Mouse (Mus musculus): ENCODE data around the gene Fam83d.

The Fam83d gene

DNA sequence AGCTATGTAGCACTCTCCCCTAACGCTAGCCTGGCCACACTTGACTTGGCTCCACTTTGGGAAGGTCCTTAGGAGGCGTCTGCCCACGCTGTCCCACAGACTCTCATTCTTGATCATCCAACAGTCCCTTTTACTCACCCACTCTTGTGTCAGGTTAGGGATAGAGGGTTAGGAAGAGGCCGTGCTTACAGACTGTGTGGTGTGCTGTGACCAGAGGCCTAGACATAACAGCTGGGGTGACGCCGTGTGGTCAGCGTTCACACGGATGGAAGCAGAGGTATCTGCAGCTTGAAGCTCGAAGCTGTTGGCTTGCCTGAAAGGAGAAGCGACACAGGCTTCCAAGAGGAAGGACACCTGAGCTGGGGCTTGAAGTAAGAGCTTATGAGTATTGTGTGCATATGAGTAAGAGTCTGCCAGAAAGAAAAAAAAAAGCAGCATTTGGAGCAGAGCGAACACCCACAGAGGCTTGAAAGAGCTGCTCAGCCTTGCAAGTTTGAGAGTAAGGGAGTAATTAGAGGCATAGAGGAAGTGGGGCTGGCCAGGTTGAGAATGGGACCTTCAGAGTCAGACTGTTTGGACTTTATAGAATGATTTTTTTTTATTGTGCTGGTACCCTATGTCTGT lies 24.3 kb upstream of the Fam83d start:
- DNase-seq (ENCODE audit: extremely low spot score, low read depth, low spot score), result no peak

DNA sequence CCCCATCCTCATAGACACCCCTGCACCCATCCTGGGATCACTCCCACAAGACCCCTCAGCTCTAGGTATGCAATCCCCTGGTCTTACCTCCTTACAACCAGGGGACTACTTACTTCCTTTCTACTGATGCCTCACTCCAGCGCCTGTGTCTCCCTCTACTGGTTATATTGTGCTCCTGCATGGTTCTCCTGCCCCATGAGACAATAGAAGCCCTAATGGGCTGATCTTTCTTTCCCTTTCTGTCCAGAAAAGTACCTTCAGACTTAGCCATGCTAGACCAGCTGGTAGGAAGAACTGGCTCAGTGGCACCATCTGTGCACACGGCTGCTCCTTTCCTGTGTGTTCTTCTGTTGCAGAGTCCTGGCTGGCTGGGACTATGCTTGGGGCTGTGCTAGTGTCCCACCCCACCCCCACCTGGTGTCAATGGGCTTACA lies 22.8 kb upstream of the Fam83d start:
- no peak for DNase-seq (ENCODE audit: extremely low spot score, low read depth, low spot score)

DNA sequence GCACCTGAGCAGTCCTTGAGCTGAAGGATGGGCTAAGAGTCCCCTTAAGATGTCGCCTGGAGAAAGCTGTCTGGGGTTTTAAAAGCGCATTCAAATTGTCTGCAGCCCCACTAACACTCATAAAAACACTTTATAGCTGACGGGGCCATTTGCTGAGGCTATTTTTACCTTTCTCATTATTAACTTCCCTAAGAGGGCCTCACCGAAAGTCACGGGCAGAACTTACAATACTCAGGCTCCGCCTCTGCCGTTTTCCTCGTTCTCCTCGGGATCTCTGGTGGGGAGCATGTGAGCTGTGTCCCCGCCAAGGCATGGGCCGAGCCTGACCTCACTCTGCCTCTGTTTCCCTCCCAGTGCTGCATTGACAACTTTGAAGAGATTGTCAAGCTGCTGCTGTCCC lies 21.7 kb upstream of the Fam83d start:
- DNase-seq (ENCODE audit: extremely low spot score, low read depth, low spot score), result no peak

DNA sequence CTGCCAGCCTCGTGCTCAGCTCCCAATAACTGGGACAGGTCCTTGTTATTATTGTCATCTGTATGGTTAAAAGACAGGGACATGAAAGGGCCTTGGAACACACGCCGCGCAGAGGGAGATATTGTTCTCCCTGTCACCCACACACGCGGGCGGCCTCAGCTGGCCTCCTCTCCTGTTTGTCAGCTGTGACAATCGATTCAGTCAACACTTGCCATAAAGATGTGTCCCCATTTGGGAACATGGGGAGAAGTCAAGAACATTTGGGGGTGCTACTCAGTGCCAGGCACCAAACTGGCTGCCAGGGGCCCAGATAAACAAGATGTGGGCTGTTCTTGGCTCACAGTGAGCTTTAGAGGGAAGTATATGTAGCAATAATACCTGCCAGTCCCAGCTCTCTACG lies 18.5 kb upstream of the Fam83d start:
- DNase-seq (ENCODE audit: extremely low spot score, low read depth, low spot score), result no peak

DNA sequence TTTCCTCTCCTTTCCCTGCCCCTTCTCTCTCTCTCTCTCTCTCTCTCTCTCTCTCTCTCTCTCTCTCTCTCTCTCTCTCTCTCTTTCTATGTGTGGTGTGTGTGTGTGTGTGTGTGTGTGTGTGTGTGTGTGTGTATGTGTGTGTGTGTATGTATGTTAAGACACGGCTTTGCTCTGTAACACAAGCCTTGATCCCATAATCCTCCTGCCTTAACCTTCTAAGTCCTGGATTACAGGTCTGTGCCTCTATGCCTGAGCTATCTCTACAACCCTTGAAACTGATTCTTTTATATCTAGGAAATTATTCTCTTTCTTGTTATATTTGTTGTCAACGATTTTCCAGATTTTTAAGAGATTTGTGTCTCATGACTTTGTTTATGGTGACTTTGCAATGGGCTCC lies 7.7 kb upstream of the Fam83d start:
- DNase-seq (ENCODE audit: extremely low spot score, low read depth, low spot score), result no peak

DNA sequence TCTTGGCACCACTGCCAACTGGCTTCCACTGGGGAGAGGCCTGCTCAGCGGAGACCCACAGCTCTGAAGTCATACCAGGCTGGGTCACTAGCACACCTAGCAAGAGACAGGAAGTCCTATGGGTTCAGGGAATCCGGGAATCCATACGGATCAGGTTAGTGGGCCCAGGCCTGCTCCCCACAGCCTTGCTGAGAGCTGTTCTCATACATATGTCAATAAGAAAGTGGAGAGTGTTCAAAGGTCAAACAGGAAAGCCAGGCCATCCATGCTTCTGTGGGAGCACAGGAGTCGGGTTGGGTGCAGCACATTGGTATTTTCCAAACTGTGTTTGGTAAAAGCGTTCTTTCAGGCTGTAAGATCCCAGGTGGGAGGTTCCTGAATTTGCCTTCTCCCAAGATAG lies 5.6 kb upstream of the Fam83d start:
- DNase-seq (ENCODE audit: extremely low spot score, low read depth, low spot score), result no peak

DNA sequence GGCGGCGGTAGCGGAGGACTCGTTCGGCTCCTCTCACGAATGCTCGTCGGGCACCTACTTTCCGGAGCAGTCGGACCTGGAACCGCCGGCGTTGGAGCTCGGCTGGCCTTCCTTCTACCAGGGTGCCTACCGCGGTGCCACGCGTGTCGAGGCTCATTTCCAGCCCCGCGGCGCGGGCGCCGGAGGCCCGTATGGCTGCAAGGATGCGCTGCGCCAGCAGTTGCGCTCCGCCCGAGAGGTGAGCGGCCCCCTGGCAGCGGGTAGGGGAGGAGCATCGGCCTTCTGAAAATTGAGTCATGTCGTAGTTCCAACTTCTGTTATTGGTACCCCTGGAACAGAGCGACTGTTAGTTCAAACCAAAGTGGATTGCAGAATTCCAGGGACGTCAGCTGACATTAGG lies 457 bp downstream of the Fam83d start:
- no peak for DNase-seq (ENCODE audit: extremely low spot score, low read depth, low spot score)

DNA sequence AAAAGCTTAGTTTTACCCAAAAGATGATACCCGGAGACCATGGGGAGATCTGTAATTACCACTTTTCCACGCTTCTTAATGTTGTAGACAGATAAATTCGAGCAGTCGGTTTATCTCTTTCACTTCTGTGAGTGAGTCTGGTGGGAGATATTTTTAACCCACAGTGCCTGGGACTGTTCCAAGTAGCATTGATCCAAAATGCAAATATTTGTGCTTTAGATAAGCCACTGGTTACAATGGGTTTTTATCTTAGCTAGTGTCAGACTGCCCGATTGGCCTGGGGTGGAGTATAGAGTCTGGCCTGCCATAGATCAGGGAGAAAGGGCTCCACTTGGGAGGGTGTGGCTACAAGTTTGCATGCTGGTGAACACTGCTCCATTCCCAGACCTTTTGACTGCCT lies 878 bp downstream of the Fam83d start:
- no peak for DNase-seq (ENCODE audit: extremely low spot score, low read depth, low spot score)

DNA sequence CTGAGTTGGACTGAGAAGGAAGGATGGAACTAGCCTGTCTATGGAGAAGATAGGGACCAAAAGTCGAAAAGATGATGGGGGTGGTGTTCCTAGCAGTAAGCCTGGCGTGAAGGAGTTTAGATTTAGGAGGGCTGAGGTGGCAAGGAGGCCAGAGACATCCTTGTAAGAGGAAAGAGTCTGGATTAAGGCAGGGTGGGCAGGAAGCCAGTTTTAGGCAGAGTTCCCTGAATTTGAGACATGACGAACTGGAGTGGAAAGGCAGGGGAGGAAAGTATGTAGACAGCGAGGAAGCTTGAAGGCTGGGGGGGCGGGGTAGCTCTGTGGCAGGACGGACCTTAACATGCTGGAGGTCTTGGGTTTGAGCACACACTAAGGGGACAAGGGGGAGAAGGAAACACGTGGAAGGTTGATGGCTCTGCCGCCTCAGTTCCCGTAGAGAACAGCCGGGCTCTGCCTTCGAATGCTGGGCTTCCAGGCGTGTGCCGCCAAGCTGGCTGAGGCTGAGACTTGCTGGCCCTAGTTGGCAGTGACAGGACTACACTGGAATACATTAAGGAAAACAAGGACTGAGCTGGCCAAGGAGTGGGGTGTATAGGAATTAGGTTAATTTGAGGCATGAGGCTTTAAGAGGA lies 2.3 kb downstream of the Fam83d start:
- no peak for DNase-seq (ENCODE audit: extremely low spot score, low read depth, low spot score)

DNA sequence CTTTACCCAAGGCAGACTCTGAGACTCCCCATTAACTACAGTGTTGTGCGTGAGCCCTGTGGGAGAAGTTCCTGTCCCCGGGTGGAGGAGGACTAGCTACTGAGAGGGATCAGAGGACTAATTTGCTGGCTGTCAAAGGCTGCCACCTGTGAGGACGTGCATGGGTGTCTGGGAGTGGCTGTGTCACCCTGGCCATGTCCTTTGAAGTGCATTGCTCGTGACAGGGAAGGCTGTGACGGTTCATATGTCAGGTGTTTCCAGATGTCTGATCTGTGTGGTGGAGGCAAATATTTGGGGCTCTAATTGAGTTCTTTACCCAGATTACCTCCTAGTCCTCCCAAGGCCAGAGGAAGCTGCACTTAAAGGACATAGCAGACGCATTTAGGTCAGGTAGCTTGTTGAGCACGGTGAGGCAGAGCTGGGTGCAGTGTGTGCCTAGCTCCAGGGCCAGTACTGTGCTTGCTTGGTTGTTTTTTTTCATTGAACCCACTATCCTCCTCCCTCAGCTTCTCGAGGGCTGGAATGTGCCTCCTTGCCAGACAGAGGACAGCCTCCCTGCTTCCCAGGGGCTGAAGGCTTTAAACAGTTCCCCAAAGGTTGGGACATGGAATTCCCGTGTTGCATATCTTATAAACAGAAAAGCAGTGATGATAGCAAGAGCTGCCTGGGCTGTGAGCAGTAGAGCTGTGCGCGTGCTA lies 3.3 kb downstream of the Fam83d start:
- no peak for DNase-seq (ENCODE audit: extremely low spot score, low read depth, low spot score)

DNA sequence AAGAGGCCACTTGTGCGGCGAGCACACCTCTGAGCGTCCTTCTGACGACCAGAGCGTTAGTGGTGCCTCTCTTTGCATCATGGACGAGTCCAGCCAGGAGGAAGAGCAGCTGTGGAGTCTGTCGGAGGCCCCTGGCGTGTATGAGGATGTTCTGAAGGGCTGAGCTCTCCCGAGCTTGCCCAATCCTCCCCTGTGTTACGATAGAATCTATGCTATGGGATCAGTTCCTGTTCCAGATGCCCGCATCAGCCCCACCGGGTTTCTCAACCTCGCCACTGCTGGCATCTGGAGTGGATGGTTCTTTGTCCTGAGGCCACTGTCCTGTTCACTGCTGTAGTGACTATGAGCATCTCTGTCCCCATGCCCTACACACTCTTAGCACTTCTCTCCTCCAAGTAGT lies 4.9 kb downstream of the Fam83d start:
- DNase-seq (ENCODE audit: extremely low spot score, low read depth, low spot score), result no peak

DNA sequence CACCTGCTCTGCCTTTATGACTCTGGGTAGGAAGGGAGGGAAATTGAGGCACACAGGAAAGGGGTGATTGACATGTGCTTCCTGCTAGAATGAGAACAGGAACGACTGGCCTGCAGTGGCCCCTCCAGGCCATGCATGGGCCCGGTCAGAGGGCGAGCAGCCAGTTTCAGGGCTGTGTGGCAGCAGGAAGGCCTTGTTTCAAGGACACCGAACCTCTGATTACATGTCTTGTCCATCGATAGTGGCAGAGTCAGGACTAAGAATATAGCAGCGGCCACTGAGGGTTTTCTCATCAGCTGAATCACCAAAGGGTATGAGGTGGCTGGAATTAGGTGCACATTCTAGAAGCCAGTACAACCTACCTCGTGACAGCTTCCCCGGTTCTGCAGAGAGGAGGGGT lies 7.0 kb downstream of the Fam83d start:
- no peak for DNase-seq (ENCODE audit: extremely low spot score, low read depth, low spot score)

DNA sequence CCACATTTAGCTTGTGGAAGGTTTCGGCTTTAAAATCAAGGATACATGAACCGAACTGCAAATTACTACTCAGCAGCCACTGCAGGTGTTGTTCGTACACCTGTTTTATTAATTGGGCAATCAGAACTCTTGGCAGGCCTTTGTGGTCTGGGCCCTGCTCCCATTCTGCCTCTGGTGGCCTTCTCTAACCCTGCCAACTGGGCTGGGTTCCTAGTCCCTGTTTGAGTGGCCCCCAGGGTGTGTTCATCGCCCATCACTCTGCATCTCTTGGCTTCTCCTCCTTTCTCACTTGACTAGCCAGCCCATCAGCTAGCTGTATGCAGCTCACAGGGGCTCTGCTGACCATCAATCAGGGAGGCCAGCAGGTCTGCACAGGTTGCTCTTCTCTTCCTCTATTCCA lies 8.8 kb downstream of the Fam83d start:
- no peak for DNase-seq (ENCODE audit: extremely low spot score, low read depth, low spot score)

DNA sequence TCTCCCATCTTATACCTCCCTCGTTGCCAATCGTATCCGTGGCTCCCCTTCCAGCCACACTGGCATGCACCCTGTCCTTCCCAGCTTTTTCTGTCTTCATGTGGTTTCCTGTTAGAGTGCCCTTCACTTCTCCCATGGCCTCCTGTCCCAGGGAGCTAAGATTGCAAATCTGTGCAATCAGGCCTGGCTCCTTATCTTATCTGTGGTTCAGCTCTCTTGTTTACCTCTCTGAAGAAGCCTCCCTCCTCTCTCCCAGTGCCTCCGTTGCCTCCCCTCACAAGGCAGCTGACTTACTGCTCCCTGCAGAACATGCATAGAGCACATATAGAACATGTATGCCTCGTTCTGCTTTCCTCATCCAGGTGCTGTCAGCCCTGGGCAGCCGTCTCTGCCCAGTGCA lies 9.6 kb downstream of the Fam83d start:
- DNase-seq (ENCODE audit: extremely low spot score, low read depth, low spot score), result no peak

DNA sequence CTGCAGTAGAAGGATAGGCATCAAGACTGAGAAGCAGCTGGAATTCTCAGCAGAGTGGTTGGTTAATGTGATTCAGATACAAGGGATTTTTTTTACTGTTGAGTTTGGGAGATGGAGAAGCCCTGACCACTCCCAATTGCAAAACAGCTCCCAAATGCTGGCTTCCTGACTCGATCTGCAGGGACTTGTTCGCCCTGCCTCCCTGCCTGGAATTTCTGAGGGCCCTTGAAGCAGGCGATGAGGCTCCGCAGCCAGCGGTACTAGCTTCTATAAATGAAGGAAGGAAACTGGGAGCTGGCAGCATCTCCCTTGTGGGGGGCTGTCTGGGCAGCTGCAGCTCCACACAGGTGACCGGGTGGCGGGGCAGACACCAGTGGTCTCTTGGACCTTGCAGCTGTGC lies 10.5 kb downstream of the Fam83d start:
- DNase-seq (ENCODE audit: extremely low spot score, low read depth, low spot score), result no peak

DNA sequence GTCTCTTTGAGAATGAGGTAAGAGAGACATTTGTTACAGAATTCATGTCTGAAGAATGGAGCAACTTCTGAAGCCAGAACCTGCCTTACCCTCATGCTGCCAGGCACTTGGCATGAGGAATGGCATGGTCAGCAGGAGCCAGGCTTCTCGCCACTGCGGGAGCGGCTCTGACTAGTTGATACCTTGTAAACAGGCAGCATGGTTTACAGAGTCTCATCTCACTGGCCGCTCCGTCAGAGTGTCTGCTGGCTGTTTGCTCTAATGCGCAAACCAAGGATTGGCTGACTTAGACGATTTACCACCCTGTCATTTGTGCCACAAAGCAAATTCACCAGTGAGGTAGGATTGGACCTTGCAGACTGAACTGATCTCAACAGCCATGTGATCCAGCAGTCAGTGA lies 13.2 kb downstream of the Fam83d start:
- DNase-seq (ENCODE audit: extremely low spot score, low read depth, low spot score), result no peak

DNA sequence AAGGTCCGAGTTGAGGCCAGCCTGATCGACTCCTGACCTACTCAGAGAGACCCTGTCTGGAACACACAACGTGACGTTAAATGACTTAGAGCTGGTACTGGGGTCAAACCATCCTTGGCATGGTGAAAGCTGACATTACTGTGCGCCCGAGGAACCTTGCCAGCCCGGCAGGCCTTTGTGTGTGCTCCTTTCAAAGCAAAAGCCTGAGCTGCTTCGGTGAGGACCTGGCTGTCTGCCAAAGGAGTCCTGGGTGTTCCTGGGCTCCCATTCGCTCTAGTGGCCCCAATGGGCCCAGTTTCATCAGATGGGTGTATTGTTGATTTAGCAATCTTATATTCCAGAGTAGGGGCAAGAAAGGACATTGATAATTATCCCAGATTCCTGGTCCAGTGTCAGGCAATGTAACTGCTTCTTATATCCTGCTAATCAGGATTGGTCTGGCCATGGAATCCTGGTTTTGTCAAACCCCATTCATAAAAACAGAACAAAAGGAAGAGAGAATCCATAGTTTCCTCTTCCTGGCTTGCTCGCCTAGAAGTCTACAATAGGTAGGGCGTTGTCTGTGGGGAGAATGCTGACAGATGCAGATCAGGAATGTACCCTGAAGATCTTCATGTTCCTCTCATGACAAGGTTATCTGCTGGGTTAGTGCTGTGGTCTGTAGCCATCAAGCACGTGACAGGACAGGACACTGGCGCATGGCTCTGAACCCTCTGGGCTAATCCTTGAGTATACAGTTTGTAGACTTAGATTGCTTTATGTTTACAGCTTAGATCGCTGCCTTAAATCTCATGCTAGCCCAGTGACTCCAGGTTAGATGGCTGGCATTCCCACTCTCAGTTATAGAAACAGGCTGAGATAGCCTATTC lies 19.3 kb downstream of the Fam83d start:
- DNase-seq (ENCODE audit: extremely low spot score, low read depth, low spot score), result no peak

DNA sequence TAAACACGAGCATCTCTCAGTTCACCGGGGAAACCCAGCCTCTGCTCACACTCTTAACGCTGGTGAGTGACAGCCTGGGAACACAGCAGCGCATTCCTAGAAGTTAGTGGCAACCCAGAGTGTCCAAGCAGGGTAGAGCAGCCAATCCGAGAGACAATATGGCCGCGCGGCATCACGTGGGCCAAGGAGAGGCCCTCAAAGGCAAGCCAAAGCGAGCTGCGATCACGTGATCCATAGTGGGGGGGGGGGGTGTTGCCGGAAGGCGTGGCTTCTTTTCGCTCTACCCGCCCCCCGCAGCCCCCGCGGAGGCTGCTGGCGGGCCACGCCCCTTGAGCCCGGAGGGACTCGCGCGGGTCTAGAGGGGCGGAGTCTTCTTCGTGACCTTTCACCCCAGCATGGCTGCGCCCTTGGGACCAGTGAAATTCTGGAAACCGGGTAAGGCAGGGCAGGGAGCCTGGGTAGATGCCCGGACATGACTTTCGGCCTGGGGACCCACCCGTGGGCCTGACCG lies 26.7 kb downstream of the Fam83d start, which contains the start of gene Dhx35:
Gene Dhx35, plus strand, starts transcription at position 314 of the 511 bp plus-strand sequence.
- DNase-seq (ENCODE audit: extremely low spot score, low read depth, low spot score), result peak; percentile 77

DNA sequence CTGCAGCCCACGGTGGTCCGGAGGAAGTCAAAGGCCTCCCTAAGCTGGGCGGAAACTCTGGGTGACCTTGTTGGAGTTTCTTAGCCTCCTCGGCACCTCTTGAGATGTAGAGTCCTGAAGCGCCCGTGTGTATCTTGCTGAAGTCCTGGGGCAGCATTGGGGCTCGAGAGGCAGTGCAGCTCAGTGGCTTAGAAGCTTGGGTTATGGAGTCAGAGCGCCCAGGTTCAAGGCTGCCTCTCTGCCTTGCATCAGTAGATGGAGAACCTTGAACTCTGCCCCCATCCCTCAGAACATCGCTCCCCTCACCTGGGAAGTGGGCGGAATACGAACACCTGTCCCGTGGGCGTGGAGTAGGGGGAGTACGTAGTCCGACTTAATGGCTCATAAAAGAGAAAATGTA lies 27.1 kb downstream of the Fam83d start:
- no peak for DNase-seq (ENCODE audit: extremely low spot score, low read depth, low spot score)

DNA sequence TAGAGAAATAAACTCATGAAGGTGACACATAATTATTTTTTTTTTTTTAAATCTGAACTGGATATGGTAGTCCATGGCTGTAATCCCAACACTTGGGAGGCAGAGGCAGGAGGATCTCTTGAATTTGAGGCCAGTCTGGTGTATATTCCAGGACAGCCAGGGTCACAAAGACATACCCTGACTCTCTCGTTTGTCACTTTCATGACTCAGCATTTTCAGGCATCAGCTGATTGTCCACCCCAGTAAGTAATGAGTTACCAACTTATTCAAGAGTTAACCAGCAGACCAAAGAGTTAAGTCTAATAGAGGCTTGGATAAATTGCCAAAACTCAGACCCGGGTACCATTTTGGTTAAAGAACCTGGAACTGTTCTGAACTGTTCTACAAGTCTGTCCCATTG lies 28.0 kb downstream of the Fam83d start:
- DNase-seq (ENCODE audit: extremely low spot score, low read depth, low spot score), result no peak

DNA sequence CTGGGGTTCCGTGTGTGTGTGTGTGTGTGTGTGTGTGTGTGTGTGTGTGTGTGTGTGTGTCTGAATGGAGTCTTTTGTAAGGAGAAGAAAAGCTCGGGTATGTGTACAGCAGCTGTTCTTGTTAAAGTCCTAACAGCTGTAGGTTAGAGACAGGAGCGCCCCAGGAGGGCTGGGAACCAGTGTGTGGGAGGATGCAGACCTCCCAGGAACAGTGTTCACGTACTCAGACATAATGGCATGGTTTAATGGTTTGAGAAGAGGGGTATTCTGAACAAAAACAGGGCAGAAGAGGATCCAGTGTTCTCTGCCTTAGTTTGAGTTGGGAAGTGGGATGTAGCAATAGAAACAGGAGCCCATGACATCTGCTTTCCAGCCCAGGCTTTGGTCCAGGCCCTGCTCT lies 31.4 kb downstream of the Fam83d start:
- no peak for DNase-seq (ENCODE audit: extremely low spot score, low read depth, low spot score)

Measured in hindlimb bud, embryonic 11.5 days (tissue).